Mouse (Mus musculus): Measurements from ENCODE around the gene Pts. TPM values are rescaled to one million over a fixed set of nuclear protein-coding genes. Genes with fewer than 3 reads are reported as not detected.

Gene Pts
- polyA plus RNA-seq, 1 experiment from 2014 or later: 75.2 TPM

- no peak overlapping the region for H3K9ac ChIP-seq (ENCODE audit: low read length)
- WGBS: 71% methylated on average over 4 of the region's 4 CpGs
- ATAC-seq (ENCODE audit: insufficient read depth, low FRiP score, low TSS enrichment) (no peak), DNase-seq (ENCODE audit: low spot score) (no peak)
- H3K9me3 ChIP-seq (ENCODE audit: control insufficient read depth, low read length): no peaks in the 10 kb centered on the region
- H3K4me2 ChIP-seq (ENCODE audit: low read depth): no peak overlapping the region
- no peaks in the 10 kb centered on the region for H3K4me1 ChIP-seq (ENCODE audit: control insufficient read depth, insufficient read depth, low read length)
- no peaks in the 10 kb centered on the region for H3K36me3 ChIP-seq (ENCODE audit: control insufficient read depth, insufficient read depth, low read length)
- H3K27ac ChIP-seq (ENCODE audit: low read depth, low read length): no peak overlapping the region
- no peak overlapping the region for H3K4me3 ChIP-seq (ENCODE audit: low read depth, low read length)
- H3K27me3 ChIP-seq (ENCODE audit: control insufficient read depth, insufficient read depth, low read length): no peaks in the 10 kb centered on the region
These were observed 8.8 kb upstream of the Pts start for GRCm38 (mm10) chr9:50537295-50537694.

GRCm38 (mm10) chr9:50536603-50537135 is 8.1 kb upstream of the Pts start:
- H3K27ac ChIP-seq (ENCODE audit: low read depth, low read length): no peak overlapping the region
- H3K4me3 ChIP-seq (ENCODE audit: low read depth, low read length): no peak overlapping the region
- H3K4me2 ChIP-seq (ENCODE audit: low read depth): no peak overlapping the region
- WGBS: 77% methylated on average over 7 of the region's 7 CpGs
- no peaks in the 10 kb centered on the region for H3K36me3 ChIP-seq (ENCODE audit: control insufficient read depth, insufficient read depth, low read length)
- no peak overlapping the region for H3K9ac ChIP-seq (ENCODE audit: low read length)
- H3K27me3 ChIP-seq (ENCODE audit: control insufficient read depth, insufficient read depth, low read length): no peaks in the 10 kb centered on the region
- H3K4me1 ChIP-seq (ENCODE audit: control insufficient read depth, insufficient read depth, low read length): no peaks in the 10 kb centered on the region
- ATAC-seq (ENCODE audit: insufficient read depth, low FRiP score, low TSS enrichment) (no peak), DNase-seq (ENCODE audit: low spot score) (no peak)
- no peaks in the 10 kb centered on the region for H3K9me3 ChIP-seq (ENCODE audit: control insufficient read depth, low read length)

DNA sequence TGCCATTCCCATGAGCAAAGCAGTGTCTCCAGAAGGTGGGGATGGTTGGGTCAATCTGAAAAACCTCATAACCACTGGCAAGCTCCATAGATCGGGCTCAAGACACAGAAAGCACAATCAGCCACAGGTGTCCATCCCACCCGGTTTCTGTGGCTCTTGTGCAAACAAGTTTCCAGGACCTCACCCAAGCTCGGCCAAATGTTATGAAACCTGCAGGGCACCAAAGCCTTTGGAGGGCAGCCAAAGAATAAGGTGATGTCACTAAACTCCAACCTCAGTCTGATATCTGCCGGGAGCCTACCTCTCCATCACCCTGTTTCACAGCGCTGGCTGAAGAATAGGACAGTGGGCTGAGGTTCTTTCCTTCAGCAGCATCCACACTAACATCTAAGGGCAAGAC is 7.4 kb upstream of the Pts start:
- H3K36me3 ChIP-seq (ENCODE audit: control insufficient read depth, insufficient read depth, low read length): no peaks in the 10 kb centered on the region
- no peak overlapping the region for H3K9ac ChIP-seq (ENCODE audit: low read length)
- ATAC-seq (ENCODE audit: insufficient read depth, low FRiP score, low TSS enrichment) (no peak), DNase-seq (ENCODE audit: low spot score) (no peak)
- H3K27me3 ChIP-seq (ENCODE audit: control insufficient read depth, insufficient read depth, low read length): no peaks in the 10 kb centered on the region
- no peak overlapping the region for H3K4me3 ChIP-seq (ENCODE audit: low read depth, low read length)
- no peak overlapping the region for H3K4me2 ChIP-seq (ENCODE audit: low read depth)
- H3K4me1 ChIP-seq (ENCODE audit: control insufficient read depth, insufficient read depth, low read length): no peaks in the 10 kb centered on the region
- 88% methylated on average over 5 of the region's 5 CpGs for WGBS
- no peak overlapping the region for H3K27ac ChIP-seq (ENCODE audit: low read depth, low read length)
- no peaks in the 10 kb centered on the region for H3K9me3 ChIP-seq (ENCODE audit: control insufficient read depth, low read length)

DNA sequence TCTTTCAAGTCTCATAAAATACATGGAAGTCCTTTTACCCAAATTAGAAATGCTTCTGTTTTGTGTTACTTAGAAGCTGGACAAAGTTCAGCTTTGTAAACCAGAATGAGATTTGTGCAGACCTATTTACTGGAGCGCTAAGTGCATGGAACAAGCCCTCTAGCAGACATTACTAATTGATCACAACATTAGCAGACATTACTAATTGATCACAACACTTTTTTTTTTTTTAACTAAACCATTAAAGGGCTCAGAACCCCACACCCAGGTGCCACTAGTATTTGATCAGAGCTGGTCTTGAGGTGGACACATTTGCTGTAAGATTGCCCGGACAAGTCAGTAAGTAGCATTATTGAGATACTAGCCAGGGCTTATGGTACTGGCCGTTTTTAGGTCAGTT is 5.3 kb upstream of the Pts start:
- 87% methylated on average over 3 of the region's 3 CpGs for WGBS
- no peaks in the 10 kb centered on the region for H3K27me3 ChIP-seq (ENCODE audit: control insufficient read depth, insufficient read depth, low read length)
- no peak overlapping the region for H3K4me3 ChIP-seq (ENCODE audit: low read depth, low read length)

DNA sequence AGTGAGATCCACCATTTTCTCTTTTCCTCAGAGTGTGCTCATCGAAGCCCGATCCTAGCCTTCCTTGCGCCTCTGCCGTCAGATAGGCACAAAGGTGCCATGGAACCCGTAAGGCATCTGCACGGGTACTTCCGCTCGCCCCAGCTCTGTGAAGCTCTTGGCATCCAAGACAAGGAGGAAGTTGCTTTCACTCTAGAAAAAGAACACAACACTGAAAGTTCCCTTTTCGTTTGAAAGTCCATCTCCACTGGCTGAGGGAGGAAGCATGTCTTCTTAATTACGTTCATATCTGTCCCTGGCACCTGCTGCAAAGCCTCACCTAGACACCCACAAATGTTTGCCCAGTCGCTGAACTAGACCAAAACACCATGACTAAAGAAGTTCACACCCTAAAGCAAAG is 4.8 kb upstream of the Pts start:
- ATAC-seq (ENCODE audit: insufficient read depth, low FRiP score, low TSS enrichment) (no peak), DNase-seq (ENCODE audit: low spot score) (no peak)
- no peaks in the 10 kb centered on the region for H3K27me3 ChIP-seq (ENCODE audit: control insufficient read depth, insufficient read depth, low read length)
- no peaks in the 10 kb centered on the region for H3K4me1 ChIP-seq (ENCODE audit: control insufficient read depth, insufficient read depth, low read length)
- H3K9ac ChIP-seq (ENCODE audit: low read length): no peak overlapping the region
- no peaks in the 10 kb centered on the region for H3K36me3 ChIP-seq (ENCODE audit: control insufficient read depth, insufficient read depth, low read length)
- no peaks in the 10 kb centered on the region for H3K9me3 ChIP-seq (ENCODE audit: control insufficient read depth, low read length)
- H3K4me3 ChIP-seq (ENCODE audit: low read depth, low read length): no peak overlapping the region
- no peak overlapping the region for H3K4me2 ChIP-seq (ENCODE audit: low read depth)
- H3K27ac ChIP-seq (ENCODE audit: low read depth, low read length): no peak overlapping the region
- WGBS: 86% methylated on average over 11 of the region's 11 CpGs

More for the DNA sequence above, 5.3 kb upstream of the Pts start:
- Histone ChIP-seq H3K36me3 (ENCODE audit: control insufficient read depth, insufficient read depth, low read length) (no peaks in the 10 kb centered on the region), H3K9ac (ENCODE audit: low read length) (no peak overlapping the region), H3K9me3 (ENCODE audit: control insufficient read depth, low read length) (no peaks in the 10 kb centered on the region), H3K4me2 (ENCODE audit: low read depth) (no peak overlapping the region), H3K27ac (ENCODE audit: low read depth, low read length) (no peak overlapping the region), H3K4me1 (ENCODE audit: control insufficient read depth, insufficient read depth, low read length) (no peaks in the 10 kb centered on the region)
- DNase-seq (ENCODE audit: low spot score) (no peak), ATAC-seq (ENCODE audit: insufficient read depth, low FRiP score, low TSS enrichment) (no peak)

DNA sequence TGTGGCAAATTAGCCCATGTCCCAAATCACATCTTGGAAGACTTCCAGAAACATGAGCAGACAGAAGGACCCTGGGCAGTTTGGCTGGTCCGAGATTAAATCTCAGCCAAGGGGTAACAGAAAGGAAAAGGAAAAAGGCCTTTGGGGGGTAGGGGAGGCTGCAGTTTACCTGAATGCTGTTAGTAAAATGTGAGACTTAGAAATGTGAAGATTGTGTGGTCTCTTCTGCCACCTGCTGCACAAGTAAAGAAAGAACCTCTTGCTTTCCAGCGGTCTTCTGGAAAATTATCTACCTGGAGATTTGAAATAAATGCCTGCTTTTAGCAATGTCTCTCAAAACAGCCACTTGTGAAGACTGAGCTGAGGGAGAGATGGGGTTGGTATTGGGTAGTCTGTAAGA is 2.4 kb upstream of the Pts start:
- Histone ChIP-seq H3K27me3 (ENCODE audit: control insufficient read depth, insufficient read depth, low read length) (no peaks in the 10 kb centered on the region), H3K9ac (ENCODE audit: low read length) (no peak overlapping the region), H3K4me2 (ENCODE audit: low read depth) (no peak overlapping the region), H3K9me3 (ENCODE audit: control insufficient read depth, low read length) (no peaks in the 10 kb centered on the region), H3K27ac (ENCODE audit: low read depth, low read length) (no peak overlapping the region), H3K36me3 (ENCODE audit: control insufficient read depth, insufficient read depth, low read length) (no peaks in the 10 kb centered on the region), H3K4me1 (ENCODE audit: control insufficient read depth, insufficient read depth, low read length) (peaks cover 6% of the 10 kb centered on the region; the same call in 1 of the 2 replicates), H3K4me3 (ENCODE audit: low read depth, low read length) (no peak overlapping the region)
- 28% methylated on average over 2 of the region's 2 CpGs for WGBS
- DNase-seq (ENCODE audit: low spot score): no peak
- ATAC-seq (ENCODE audit: insufficient read depth, low FRiP score, low TSS enrichment): no peak

DNA sequence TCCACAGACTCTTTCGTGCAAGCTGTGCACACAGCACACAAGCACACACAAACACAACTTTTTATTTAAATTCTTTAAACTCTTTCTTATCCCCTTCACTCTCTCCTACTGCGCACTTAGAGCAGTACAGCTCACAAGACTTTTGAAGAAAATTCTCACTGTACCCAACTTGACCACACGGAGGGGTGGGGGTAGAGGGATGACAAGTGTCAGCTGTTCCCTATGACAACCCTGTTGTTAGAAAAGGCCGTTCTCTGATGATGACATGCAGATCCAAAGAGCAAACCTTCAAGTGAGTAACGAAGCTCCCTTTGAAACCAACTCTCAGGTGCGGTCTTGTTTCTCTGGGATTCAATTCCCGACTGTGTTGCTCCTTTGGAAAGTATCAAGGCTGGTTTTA is 664 bp downstream of the Pts start:
- H3K4me3 ChIP-seq (ENCODE audit: low read depth, low read length): peak overlapping the region; percentile 78
- peaks cover 6% of the 10 kb centered on the region; the same call in 1 of the 2 replicates for H3K4me1 ChIP-seq (ENCODE audit: control insufficient read depth, insufficient read depth, low read length)
- DNase-seq (ENCODE audit: low spot score) (no peak), ATAC-seq (ENCODE audit: insufficient read depth, low FRiP score, low TSS enrichment) (no peak; the same call in 1 of the 2 replicates)
- peak overlapping the region; percentile 80; the same call in 1 of the 2 replicates for H3K9ac ChIP-seq (ENCODE audit: low read length)
- H3K27ac ChIP-seq (ENCODE audit: low read depth, low read length): no peak overlapping the region
- no peaks in the 10 kb centered on the region for H3K27me3 ChIP-seq (ENCODE audit: control insufficient read depth, insufficient read depth, low read length)
- H3K36me3 ChIP-seq (ENCODE audit: control insufficient read depth, insufficient read depth, low read length): no peaks in the 10 kb centered on the region
- H3K9me3 ChIP-seq (ENCODE audit: control insufficient read depth, low read length): no peaks in the 10 kb centered on the region
- peak overlapping the region; percentile 58 for H3K4me2 ChIP-seq (ENCODE audit: low read depth)
- WGBS: 48% methylated on average over 7 of the region's 7 CpGs

- Histone ChIP-seq H3K4me1 (ENCODE audit: control insufficient read depth, insufficient read depth, low read length) (peaks cover 6% of the 10 kb centered on the region; the same call in 1 of the 2 replicates), H3K4me2 (ENCODE audit: low read depth) (no peak overlapping the region), H3K36me3 (ENCODE audit: control insufficient read depth, insufficient read depth, low read length) (no peaks in the 10 kb centered on the region), H3K9ac (ENCODE audit: low read length) (no peak overlapping the region), H3K9me3 (ENCODE audit: control insufficient read depth, low read length) (no peaks in the 10 kb centered on the region), H3K4me3 (ENCODE audit: low read depth, low read length) (no peak overlapping the region), H3K27ac (ENCODE audit: low read depth, low read length) (no peak overlapping the region), H3K27me3 (ENCODE audit: control insufficient read depth, insufficient read depth, low read length) (no peaks in the 10 kb centered on the region)
- ATAC-seq (ENCODE audit: insufficient read depth, low FRiP score, low TSS enrichment) (no peak), DNase-seq (ENCODE audit: low spot score) (no peak)
- 78% methylated on average over 5 of the region's 5 CpGs for WGBS
These were observed 2.9 kb downstream of the Pts start for GRCm38 (mm10) chr9:50525585-50525984.

DNA sequence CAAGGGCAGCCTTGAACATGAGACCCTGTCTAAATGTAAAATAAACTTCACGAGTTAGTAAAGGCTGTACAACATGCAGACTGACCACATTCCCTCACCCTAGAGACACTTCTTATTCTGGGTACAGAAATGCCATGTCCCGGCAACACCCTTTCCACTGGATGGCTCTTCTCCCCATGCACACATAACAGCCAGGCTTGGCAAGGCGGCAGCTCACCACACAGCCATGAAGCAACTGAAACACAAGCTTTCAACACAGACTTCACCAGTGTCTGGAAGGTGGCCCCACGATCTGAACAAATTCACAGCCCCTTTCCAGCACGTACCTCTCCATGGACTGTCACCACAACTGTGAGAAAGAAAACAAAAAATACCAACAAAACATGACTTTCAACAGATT is 3.6 kb downstream of the Pts start:
- DNase-seq (ENCODE audit: low spot score): no peak
- Histone ChIP-seq H3K9ac (ENCODE audit: low read length) (no peak overlapping the region), H3K27ac (ENCODE audit: low read depth, low read length) (no peak overlapping the region), H3K4me1 (ENCODE audit: control insufficient read depth, insufficient read depth, low read length) (peaks cover 6% of the 10 kb centered on the region; the same call in 1 of the 2 replicates), H3K27me3 (ENCODE audit: control insufficient read depth, insufficient read depth, low read length) (no peaks in the 10 kb centered on the region), H3K4me3 (ENCODE audit: low read depth, low read length) (no peak overlapping the region), H3K4me2 (ENCODE audit: low read depth) (no peak overlapping the region), H3K9me3 (ENCODE audit: control insufficient read depth, low read length) (no peaks in the 10 kb centered on the region), H3K36me3 (ENCODE audit: control insufficient read depth, insufficient read depth, low read length) (no peaks in the 10 kb centered on the region)
- ATAC-seq (ENCODE audit: insufficient read depth, low FRiP score, low TSS enrichment): no peak
- 93% methylated on average over 5 of the region's 5 CpGs for WGBS

Data from neural tube, embryonic 11.5 days (tissue).